Mouse (Mus musculus) B cell, adult (primary cell): Measurements from ENCODE around the gene Amer1. TPM values are rescaled to one million over a fixed set of nuclear protein-coding genes. Genes with fewer than 3 reads are reported as not detected.

Experiments used
- total RNA-seq: library from RNA; stranded (reverse); gene quantifications from 4 replicates; pipeline ENCODE4 v1.2.4, GENCODE M21; 2023; ENCODE audit not compliant: inconsistent age

The Amer1 gene
- 4.8 to 6.5 TPM (median 5.6 TPM) in 4 replicates for total RNA-seq

DNA sequence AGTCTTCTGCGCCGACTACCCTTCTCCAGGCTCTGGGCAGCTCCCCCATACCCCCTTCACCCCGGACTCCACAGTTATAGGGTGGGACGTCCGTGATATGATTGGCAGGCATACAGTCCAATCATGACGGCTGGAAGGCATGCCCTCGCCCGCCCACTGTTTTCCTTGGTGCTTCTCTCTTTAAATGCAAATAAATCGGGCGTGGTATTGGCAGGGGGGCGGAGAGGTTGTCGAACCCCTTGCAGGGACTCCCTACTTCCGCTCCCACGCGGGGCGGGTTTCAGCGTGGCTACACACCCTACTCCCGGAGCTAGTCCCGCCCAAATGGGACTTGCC lies at the start of gene Amer1:
Amer1 (minus strand) TSS at position 97 of the 336 bp plus-strand sequence.

Other genes with a start within 250 kb of the Amer1 start
- gene Arhgef9, start 248.0 kb downstream of the Amer1 start, total RNA-seq: 0.32 to 0.61 TPM (median 0.48 TPM) in 4 replicates
- not detected in 4 replicates for gene Asb12, start 113.1 kb upstream of the Amer1 start, total RNA-seq
- not detected in 4 replicates for gene Pfn5, start 113.2 kb upstream of the Amer1 start, total RNA-seq
- 2.7 to 4.1 TPM (median 3.8 TPM) in 4 replicates for gene Zc4h2, start 213.6 kb upstream of the Amer1 start, total RNA-seq